Mouse (Mus musculus): ENCODE measurements around the gene Oxsr1.
A peak's percentile ranks its signal among the peaks of the same experiment; 100 is the strongest.
"Not testable (repeated sequence)": the region's sequence is repeated elsewhere in the genome, so short reads cannot be mapped to it uniquely, and the experiment has no call there.

Oxsr1 gene

DNA sequence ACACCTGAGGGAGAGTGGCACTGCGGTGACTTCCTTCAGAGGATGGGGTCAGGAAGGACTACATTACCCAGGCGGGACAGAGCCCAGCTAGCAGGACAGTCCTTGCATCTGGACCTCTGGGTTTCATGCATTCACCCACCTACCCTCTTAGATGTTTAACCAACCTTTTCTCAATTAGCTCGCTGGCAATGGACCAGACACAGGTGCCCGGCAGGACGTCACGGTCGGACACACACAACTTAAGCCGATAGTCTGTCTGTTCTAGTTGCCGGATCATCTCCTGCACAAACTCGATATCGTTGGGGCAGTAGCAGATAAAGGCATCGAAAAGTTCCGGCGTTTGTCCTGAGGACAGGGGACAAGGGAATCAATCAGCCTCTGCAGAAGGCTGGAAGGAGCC is 15.6 kb upstream of the Oxsr1 start:
- no peak for DNase-seq (ENCODE audit: low spot score)

DNA sequence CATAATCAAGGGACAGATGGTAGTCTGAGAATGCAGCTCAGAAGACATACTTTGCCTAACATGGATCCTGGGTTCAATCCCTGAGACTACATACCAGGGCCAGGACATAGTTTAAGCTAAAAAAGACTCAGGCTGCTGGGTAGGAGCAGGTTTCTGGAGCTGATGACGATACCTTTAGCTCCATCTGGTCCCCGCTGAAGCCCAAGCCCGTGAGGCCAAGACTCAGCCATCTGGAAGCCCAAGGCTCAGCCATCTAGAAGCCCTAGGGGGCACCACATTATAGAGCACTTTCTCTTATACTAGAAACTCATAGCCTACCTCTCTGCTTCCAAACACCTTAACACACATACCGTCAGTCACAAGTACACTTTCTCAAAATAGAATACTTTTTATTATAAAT is 13.3 kb upstream of the Oxsr1 start:
- DNase-seq (ENCODE audit: low spot score), result no peak

DNA sequence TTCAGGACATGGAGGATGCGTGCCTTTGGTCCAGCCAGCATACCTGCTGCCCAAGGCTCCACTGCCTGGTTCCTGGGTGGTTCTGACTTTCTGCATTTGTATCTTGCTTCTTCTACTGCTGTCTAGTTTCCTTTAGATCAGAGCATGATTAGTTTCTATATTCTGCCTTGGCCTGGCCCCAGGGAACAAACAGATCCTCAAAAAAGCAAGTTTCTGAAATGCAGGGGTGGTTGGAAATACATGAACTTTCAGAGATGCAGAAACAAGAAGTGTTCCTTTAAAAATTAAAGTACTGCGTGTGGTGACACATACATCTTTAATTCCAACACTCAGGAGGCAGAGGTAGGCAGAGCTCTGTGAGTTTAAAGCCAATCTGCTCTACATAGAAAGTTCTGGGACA is 12.6 kb upstream of the Oxsr1 start:
- DNase-seq (ENCODE audit: low spot score), result no peak

GRCm38 (mm10) chr9:119334324-119334723 is 12.1 kb upstream of the Oxsr1 start:
- DNase-seq (ENCODE audit: low spot score), result peak; percentile 53

DNA sequence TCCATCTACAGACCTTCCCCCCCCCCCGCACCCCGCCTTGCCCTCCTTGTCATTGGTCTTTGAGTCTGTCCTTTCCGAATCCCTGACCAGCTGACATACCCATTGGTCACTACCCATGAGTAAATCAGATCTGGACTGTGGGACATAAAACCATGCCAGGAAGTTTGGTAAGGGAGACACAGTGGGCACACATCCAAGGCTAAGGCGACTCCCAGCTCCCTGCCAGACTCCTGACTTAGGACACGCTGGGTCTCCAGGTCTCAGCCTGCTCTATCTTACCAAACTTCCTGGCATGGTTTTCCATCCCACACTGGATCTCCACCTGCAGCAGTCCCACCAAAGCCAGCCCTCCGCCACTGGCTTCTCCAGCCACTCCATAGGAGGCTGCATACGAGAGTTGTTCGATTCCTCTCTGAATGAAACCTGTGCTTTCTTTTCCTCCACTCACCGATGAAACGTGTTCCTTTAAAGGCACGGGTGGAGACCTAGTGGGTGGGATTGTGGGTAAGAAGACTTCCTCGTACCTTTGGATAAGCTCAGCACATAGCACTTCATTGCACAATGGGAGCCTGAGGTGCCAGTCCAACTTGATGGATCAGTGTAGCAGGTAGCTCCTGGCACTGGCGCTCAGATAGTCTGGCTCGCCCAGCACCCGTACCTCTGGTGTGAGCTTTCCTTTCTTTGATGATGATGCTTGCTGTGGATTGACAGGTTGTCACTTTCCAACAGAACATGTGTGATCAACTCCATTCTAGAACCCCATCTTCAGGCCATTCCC is 8.1 kb upstream of the Oxsr1 start:
- no peak for DNase-seq (ENCODE audit: low spot score)

DNA sequence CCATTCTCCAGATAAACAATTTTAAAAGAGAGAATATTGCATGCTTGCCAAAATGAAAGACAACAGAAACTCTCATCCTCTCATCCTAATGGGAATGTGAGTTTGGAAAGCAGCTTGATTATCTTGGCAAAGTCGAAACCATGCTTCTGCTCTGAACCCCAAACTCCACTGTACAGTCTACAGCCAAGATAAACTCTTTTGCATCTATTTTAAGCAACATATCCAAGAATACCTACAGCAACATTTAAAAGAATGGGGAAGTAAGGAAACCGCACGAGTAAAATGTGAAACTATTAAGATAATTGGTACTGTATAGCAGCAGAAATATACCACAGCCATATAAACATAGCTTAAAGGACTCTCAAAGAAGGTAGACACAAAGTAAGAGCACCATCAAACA is 6.3 kb upstream of the Oxsr1 start:
- no peak for DNase-seq (ENCODE audit: low spot score)

GRCm38 (mm10) chr9:119324130-119324529 is 1.9 kb upstream of the Oxsr1 start:
- no peak for DNase-seq (ENCODE audit: low spot score)

GRCm38 (mm10) chr9:119323260-119323645 is 1.0 kb upstream of the Oxsr1 start:
- DNase-seq (ENCODE audit: low spot score), result no peak

DNA sequence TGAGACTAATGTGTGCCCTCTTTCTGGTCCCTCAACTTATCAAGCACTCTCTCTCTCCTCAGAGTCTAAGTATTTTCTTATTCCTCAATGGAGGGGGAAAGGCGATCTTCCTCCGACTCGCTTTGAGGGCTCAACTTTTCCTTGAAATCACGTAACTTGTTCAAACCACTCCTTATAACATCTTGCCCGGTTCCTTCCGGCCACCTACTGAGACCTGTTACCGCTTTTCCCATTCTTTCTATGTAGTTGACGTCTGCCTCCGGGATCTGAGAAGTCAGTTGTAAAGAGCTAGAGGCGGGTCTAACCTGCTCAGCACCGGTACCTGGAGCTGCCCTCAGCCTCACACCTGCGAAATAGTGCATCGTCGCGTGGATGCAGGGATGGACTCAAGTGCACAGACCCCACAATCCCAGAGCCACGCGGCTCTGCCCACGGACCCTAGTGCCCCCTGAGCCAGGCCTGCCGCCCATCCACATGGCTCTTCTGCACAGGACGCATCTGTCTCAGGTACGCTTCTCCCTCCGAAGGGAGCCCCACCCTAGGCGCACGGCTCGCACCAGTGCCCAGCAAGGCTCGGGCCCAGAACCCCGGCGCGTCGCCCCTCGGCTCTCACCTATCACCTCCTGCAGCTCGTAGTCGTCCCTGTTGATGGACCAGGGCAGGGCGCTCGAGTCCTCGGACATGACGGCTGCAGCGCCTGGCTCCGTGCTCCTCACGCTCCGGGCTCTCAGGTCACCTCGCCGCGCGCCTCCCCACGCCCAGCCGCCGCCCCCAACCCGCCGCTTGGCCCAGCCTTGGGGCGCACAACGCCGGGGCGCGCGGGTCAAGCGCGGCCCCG is 616 bp downstream of the Oxsr1 start:
- DNase-seq (ENCODE audit: low spot score), result no peak

GRCm38 (mm10) chr9:119320946-119321345 is 1.3 kb downstream of the Oxsr1 start:
- DNase-seq (ENCODE audit: low spot score), result no peak

- DNase-seq (ENCODE audit: low spot score), result no peak
Observed at GRCm38 (mm10) chr9:119320446-119320845, 1.8 kb downstream of the Oxsr1 start.

DNA sequence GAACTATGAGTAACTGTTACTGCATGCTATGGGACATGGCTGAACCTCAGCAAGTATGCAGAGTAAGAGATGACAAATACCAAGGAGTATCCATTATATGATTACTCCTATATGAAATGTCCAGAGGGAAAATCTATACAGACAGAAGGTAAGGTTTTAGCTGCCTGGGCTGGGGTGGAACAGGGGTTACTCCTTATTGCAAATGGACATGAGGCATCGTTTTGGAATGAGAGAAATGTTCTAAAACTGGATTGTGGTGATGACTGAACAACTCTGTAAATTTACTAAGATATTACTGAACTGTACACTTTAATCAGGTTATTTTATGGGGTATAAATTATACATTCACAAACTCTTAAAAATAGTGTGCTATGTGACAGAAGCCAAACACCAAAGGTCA is 3.3 kb downstream of the Oxsr1 start:
- DNase-seq (ENCODE audit: low spot score), result no peak

- DNase-seq (ENCODE audit: low spot score), result no peak
Observed at GRCm38 (mm10) chr9:119313096-119313495, 9.1 kb downstream of the Oxsr1 start.

- DNase-seq (ENCODE audit: low spot score), result no peak
Observed at GRCm38 (mm10) chr9:119309067-119309466, 13.2 kb downstream of the Oxsr1 start.

DNA sequence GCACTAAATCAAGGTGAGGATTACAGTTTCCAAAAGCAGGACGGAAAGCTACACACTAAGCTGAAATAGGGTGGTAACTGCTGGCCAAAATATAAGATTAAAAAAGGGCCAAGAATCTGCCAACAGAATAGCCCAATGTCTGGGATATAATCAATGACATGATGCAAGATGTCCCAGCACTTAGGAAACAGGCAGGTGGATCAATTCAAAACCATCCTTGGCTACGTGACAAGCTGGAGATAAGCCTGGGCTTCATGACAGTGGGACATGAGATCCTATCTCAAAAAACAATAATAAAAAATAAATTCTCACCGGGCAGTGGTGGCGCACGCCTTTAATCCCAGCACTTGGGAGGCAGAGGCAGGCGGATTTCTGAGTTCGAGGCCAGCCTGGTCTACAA is 16.4 kb downstream of the Oxsr1 start:
- no peak for DNase-seq (ENCODE audit: low spot score)

DNA sequence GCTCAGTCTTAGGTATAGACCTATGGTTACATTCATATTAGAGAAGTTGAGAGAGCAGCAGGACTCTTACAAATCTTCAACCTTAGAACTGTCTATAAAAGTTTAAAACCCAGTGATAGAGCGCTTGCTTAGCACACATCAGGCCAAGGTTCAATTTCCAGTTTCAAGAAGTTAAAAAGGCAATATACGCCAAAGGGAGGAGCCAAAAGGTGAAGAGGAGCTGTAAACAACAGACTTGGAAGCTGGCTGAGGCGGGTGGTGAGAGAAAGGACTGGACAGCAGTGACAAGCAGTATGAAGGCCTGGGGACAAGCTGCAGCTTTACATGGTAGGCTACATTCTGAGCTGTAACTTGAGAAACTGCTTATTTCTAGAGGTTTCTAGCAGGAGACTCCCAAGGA is 23.7 kb downstream of the Oxsr1 start:
- DNase-seq (ENCODE audit: low spot score), result no peak

DNA sequence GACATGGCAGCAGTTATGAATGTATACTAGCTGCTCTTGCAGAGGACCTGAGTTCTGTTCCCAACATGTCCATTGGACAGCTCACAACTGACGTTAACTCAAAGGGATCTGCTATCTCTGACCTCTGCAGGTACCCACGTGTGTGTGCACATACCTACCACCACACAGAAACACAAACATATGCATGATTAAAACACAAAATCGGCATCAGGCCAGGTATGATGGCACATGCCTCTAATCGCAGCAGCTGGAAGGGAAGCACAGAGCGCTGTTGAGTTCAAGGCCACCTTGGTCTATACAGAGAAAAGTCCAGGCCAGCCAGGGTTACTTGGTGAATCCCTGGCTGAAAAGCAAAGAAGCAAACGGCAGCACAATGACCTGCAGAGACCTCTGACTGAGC is 24.5 kb downstream of the Oxsr1 start:
- no peak for DNase-seq (ENCODE audit: low spot score)

GRCm38 (mm10) chr9:119290791-119291190 is 31.4 kb downstream of the Oxsr1 start:
- no peak for DNase-seq (ENCODE audit: low spot score)

DNA sequence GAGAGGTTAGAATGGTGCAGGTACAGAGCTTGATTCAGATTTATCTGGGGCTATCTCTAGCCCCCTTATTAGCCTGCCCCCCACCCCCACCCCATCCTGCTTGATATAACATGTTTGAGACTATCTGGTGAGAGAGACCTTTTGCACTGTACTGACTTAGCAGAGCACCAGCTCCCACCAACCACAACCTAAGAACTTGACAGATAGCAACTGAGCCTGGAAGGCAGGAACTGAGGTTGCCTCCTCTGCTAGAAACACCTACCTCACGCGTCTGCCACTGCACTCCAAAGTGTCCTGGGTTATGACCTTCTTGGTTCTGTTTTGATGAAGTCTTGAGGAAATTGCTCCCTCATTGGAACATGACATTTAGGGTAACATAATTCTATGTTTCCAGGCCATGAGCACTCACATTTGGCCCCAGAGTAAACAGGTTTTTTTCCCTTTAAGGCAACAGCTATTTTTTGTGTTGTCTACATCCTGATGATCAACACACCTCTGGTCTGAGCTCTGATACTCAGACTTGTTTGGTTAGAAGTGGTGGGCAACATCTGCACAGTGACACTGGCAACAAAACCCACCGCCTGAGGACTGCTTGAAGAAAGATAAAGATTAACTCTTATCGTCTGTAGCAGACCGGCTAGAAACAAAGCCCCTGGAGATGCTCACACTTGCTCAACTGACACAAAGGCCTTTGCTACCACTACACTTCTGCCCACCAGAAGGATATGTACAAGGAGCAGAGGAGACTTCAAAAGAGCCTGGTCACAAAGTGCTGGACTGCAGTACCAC is 41.1 kb downstream of the Oxsr1 start:
- no peak for DNase-seq (ENCODE audit: low spot score)

DNA sequence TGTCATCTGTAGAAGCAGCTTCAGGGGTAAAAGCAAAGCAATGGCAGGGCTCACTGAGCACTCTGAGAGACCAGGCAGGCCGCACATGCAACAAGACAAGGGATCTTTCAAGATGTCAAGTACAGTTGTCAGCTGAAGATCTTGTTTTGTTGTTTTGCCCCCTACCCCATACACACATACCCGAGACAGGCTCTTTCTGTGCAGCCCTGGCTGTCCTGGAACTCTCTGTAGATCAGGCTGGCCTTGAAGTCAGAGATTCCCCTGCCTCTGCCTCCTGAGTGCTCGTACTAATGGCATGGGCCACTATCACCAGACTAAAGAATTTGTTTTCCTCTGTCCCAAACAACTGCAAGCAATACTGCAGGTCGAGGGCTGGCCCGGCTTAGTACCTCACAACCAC is 44.2 kb downstream of the Oxsr1 start:
- DNase-seq (ENCODE audit: low spot score), result no peak

- no peak for DNase-seq (ENCODE audit: low spot score)
Observed at GRCm38 (mm10) chr9:119276321-119276720, 45.9 kb downstream of the Oxsr1 start.

- DNase-seq (ENCODE audit: low spot score), result not testable (repeated sequence)
Observed at GRCm38 (mm10) chr9:119274814-119275213, 47.4 kb downstream of the Oxsr1 start.

DNA sequence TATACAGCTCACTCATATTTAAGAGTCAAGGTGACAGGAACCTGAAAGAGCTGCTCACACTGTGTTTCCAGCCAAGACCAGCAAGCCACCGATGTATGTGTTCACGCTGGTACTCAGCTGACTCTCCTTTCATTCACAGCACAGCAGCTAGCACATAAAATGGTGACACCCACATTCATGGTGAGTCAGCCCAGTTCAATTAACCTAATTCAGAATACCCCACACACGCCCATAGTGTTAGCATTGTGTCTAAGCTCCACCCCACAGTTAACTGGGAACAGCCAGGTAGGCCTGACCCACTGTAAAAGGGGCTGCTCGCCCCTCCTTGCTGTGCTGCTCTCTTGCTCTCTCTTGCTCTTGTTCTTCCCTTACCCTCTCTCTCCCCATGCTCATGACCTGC is 50.7 kb downstream of the Oxsr1 start:
- no peak for DNase-seq (ENCODE audit: low spot score)

Data from layer of hippocampus, adult 11-12 months (tissue).